ENCODE assay signal across 8 mouse cellular contexts in genomic region chr13:23437908-23438307, GRCm38 (mm10). TPM values are rescaled to one million over a fixed set of nuclear protein-coding genes. Genes with fewer than 3 reads are reported as not detected.
DNase-seq lines count a peak whose midpoint lies in the region; ATAC-seq and TF ChIP-seq lines count a peak whose summit lies in the region.

No protein-coding gene starts in this region.

- H3K4me1 ChIP-seq in ES-Bruce4 (ENCODE audit: control insufficient read depth, insufficient read depth, low read length): no peaks in the 10 kb centered on the region
- H3K4me1 ChIP-seq in forebrain, postnatal 0 days (ENCODE audit: insufficient read depth): no peaks in the 10 kb centered on the region; the same call in 1 of the 2 replicates
- H3K4me1 ChIP-seq in lung, embryonic 14.5 days (ENCODE audit: insufficient read depth): 0 out of 2 replicates have a peak, but pooled peaks cover 3% of the 10 kb centered on the region

- no peak overlapping the region; the same call in 1 of the 2 replicates for H3K27ac ChIP-seq in ES-Bruce4 (ENCODE audit: insufficient read depth, low read length)
- H3K27ac ChIP-seq in forebrain, postnatal 0 days (ENCODE audit: low read depth, low read length): no peak overlapping the region; the same call in 1 of the 2 replicates
- H3K27ac ChIP-seq in lung, embryonic 14.5 days (ENCODE audit: low read depth): peak overlapping the region; percentile 68; the same call in 1 of the 2 replicates

- no peaks in the 10 kb centered on the region for H3K36me3 ChIP-seq in ES-Bruce4 (ENCODE audit: control insufficient read depth, insufficient read depth, low read length, poor library complexity, severe bottlenecking)
- H3K36me3 ChIP-seq in forebrain, postnatal 0 days (ENCODE audit: insufficient read depth): no peaks in the 10 kb centered on the region
- H3K36me3 ChIP-seq in lung, embryonic 14.5 days (ENCODE audit: insufficient read depth): no peaks in the 10 kb centered on the region

- peak overlapping the region; percentile 66 for H3K4me2 ChIP-seq in forebrain, postnatal 0 days (ENCODE audit: low read depth)
- H3K4me2 ChIP-seq in lung, embryonic 14.5 days: peak overlapping the region; percentile 61

- TF ChIP-seq CTCF in ES-Bruce4 (IDR thresholded peaks at IDR 0.05; ENCODE audit: low read depth, low read length): no peak
- TF ChIP-seq CTCF in forebrain, postnatal 0 days (IDR thresholded peaks at IDR 0.05; ENCODE audit: low read depth): no peak
- no peak for TF ChIP-seq CTCF in lung, embryonic 14.5 days (IDR thresholded peaks at IDR 0.05; ENCODE audit: low read depth)

- H3K27me3 ChIP-seq in ES-Bruce4 (ENCODE audit: control insufficient read depth, insufficient read depth, low read length, poor library complexity, severe bottlenecking): no peaks in the 10 kb centered on the region
- no peaks in the 10 kb centered on the region for H3K27me3 ChIP-seq in forebrain, postnatal 0 days (ENCODE audit: insufficient read depth, low read length)
- no peaks in the 10 kb centered on the region for H3K27me3 ChIP-seq in lung, embryonic 14.5 days (ENCODE audit: insufficient read depth, low read length)

- peak overlapping the region; percentile 81 for H3K9ac ChIP-seq in ES-Bruce4 (ENCODE audit: low read depth, poor library complexity, severe bottlenecking)
- peak overlapping the region; percentile 51 for H3K9ac ChIP-seq in forebrain, postnatal 0 days
- H3K9ac ChIP-seq in lung, embryonic 14.5 days: peak overlapping the region; percentile 56

- peak; percentile 85 to 95 for DNase-seq in cerebellum, adult 18-20 months
- DNase-seq in forebrain, postnatal 0 days: peak; percentile 90
- DNase-seq in heart, postnatal 4 days: peak; percentile 91
- peak; percentile 83 to 95 for DNase-seq in layer of hippocampus, adult 8-10 months (ENCODE audit: low spot score in 2 of 2)
- DNase-seq in lung, embryonic 14.5 days: peak; percentile 96
- DNase-seq in thymus, postnatal 0 days (ENCODE audit: low spot score): peak; percentile 83

- TF ChIP-seq EP300 in ES-Bruce4 (IDR thresholded peaks at IDR 0.05; ENCODE audit: insufficient read depth, low read depth, low read length): no peak

- no peaks in the 10 kb centered on the region for H3K9me3 ChIP-seq in ES-Bruce4 (replicated peaks; ENCODE audit: control insufficient read depth, insufficient read depth, low read length, poor library complexity, severe bottlenecking)
- H3K9me3 ChIP-seq in forebrain, postnatal 0 days (ENCODE audit: low read length): no peaks in the 10 kb centered on the region
- no peaks in the 10 kb centered on the region for H3K9me3 ChIP-seq in lung, embryonic 14.5 days (ENCODE audit: low read depth, low read length)

- WGBS in forebrain, postnatal 0 days: under 1% methylated on average over 17 of the region's 17 CpGs
- WGBS in lung, embryonic 14.5 days: under 1% methylated on average over 17 of the region's 17 CpGs

- TF ChIP-seq POLR2A in ES-Bruce4 (IDR thresholded peaks at IDR 0.05; ENCODE audit: insufficient read depth, low read length): no peak

- H3K4me3 ChIP-seq in ES-Bruce4 (ENCODE audit: low read depth, low read length): peak overlapping the region; percentile 99
- peak overlapping the region; percentile 52 for H3K4me3 ChIP-seq in forebrain, postnatal 0 days (ENCODE audit: low read depth, low read length)
- H3K4me3 ChIP-seq in lung, embryonic 14.5 days (ENCODE audit: low read depth, low read length): peak overlapping the region; percentile 55

- peak; percentile 83 for ATAC-seq in forebrain, postnatal 0 days
- peak; percentile 91 for ATAC-seq in lung, embryonic 14.5 days (ENCODE audit: insufficient read depth)
- ATAC-seq in neutrophil, adult 5-6 weeks (ENCODE audit: extremely low read depth, insufficient number of reproducible peaks, low FRiP score, poor library complexity, severe bottlenecking): peak; percentile 57

RNA-seq across cellular contexts. Expression of gene Abt1, which starts 14.2 kb away (rescaled TPM):
- polyA plus RNA-seq in ES-Bruce4 (2011; ENCODE audit: insufficient read depth, insufficient read length, low read depth, missing spikeins): 10.0 and 10.3 TPM in 2 replicates
- 6.5 and 8.2 TPM in 2 replicates for total RNA-seq in forebrain, postnatal 0 days (2014; rRNA removed)
- 7.7 and 8.2 TPM in 2 replicates for polyA plus RNA-seq in forebrain, postnatal 0 days (2015; fragmentation: Nextera tagmentation; extraction: Ambion mirVana)
- total RNA-seq in heart, postnatal 4 days (2021): 1 to 10 TPM; 5.0 to 5.6 TPM
- 1 to 10 TPM; 8.0 to 9.0 (median 8.7) TPM for total RNA-seq in layer of hippocampus, adult 8-10 months (2022)
- polyA plus RNA-seq in lung, embryonic 14.5 days (2014; fragmentation: Nextera tagmentation; extraction: Ambion mirVana): 12.7 and 13.5 TPM in 2 replicates
- total RNA-seq in neutrophil, adult 5-6 weeks (2017): 10.2 and 12.6 TPM in 2 replicates
- 13.8 and 15.1 TPM in 2 replicates for polyA plus RNA-seq in thymus, postnatal 0 days (2015; fragmentation: Nextera tagmentation; extraction: Ambion mirVana)

RNA-seq across cellular contexts. Expression of gene Btn1a1, which starts 27.8 kb away (rescaled TPM):
- 0.40 and 0.46 TPM in 2 replicates for polyA plus RNA-seq in ES-Bruce4 (2011; ENCODE audit: insufficient read depth, insufficient read length, low read depth, missing spikeins)
- 0.08 and 0.33 TPM in 2 replicates for total RNA-seq in forebrain, postnatal 0 days (2014; rRNA removed)
- 0.12 TPM in 1 of 2 replicates, not detected in the other for polyA plus RNA-seq in forebrain, postnatal 0 days (2015; fragmentation: Nextera tagmentation; extraction: Ambion mirVana)
- total RNA-seq in heart, postnatal 4 days (2021): under 1 TPM; 0.11 to 0.24 TPM
- not detected for total RNA-seq in layer of hippocampus, adult 8-10 months (2022)
- polyA plus RNA-seq in lung, embryonic 14.5 days (2014; fragmentation: Nextera tagmentation; extraction: Ambion mirVana): 0.07 and 0.18 TPM in 2 replicates
- total RNA-seq in neutrophil, adult 5-6 weeks (2017): not detected in 2 replicates
- 0.17 and 0.27 TPM in 2 replicates for polyA plus RNA-seq in thymus, postnatal 0 days (2015; fragmentation: Nextera tagmentation; extraction: Ambion mirVana)

RNA-seq across cellular contexts. Expression of gene Btn2a2, which starts 50.7 kb away (rescaled TPM):
- 0.91 and 1.9 TPM in 2 replicates for polyA plus RNA-seq in ES-Bruce4 (2011; ENCODE audit: insufficient read depth, insufficient read length, low read depth, missing spikeins)
- total RNA-seq in forebrain, postnatal 0 days (2014; rRNA removed): not detected in 2 replicates
- 0.10 TPM in 1 of 2 replicates, not detected in the other for polyA plus RNA-seq in forebrain, postnatal 0 days (2015; fragmentation: Nextera tagmentation; extraction: Ambion mirVana)
- not detected for total RNA-seq in heart, postnatal 4 days (2021)
- total RNA-seq in layer of hippocampus, adult 8-10 months (2022): 1 to 10 TPM in 2 of 4 experiments, under 1 TPM in 2; 0.80 to 1.9 (median 1.1) TPM
- polyA plus RNA-seq in lung, embryonic 14.5 days (2014; fragmentation: Nextera tagmentation; extraction: Ambion mirVana): 0.63 and 0.73 TPM in 2 replicates
- 0.25 and 0.58 TPM in 2 replicates for total RNA-seq in neutrophil, adult 5-6 weeks (2017)
- 0.65 and 0.85 TPM in 2 replicates for polyA plus RNA-seq in thymus, postnatal 0 days (2015; fragmentation: Nextera tagmentation; extraction: Ambion mirVana)
